24 mouse cellular contexts compared by ENCODE assay signal in the genomic region with DNA sequence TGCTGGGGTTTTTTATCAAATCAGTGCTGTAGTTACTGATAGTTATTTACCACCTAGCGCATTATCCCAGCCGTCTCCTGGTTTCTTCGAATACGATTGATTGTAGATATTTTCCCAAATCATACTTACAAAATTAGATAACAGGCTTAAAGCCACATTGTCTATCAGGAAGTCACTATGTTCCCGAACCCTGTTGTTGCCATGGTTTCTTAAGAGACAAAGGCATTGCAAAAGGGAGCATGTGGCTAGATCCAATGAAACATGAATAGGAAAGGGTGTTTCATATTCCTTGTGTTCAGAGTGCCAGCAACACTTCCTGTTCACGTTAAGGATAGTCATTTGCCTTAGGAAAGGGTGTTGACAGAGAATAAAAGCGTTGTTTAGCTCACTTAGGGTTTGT.
DNase-seq lines count a peak whose midpoint lies in the region; ATAC-seq and TF ChIP-seq lines count a peak whose summit lies in the region.
"Had no signal": no experiment of that assay in that cellular context is flagged by ENCODE, and none has a peak within 500 bp of the region (broad histone marks: within the 10 kb centered on the region; RNA-seq: fewer than 3 reads in every experiment).

No protein-coding gene starts in this region.

- no peaks in the 10 kb centered on the region for H3K27me3 ChIP-seq in forebrain, postnatal 0 days (ENCODE audit: insufficient read depth, low read length)
- H3K27me3 ChIP-seq in forebrain, embryonic 11.5 days (ENCODE audit: control insufficient read depth, insufficient read depth, low read length): no peaks in the 10 kb centered on the region
- H3K27me3 ChIP-seq: CH12.LX; heart, embryonic 13.5 days; kidney, embryonic 15.5 days; midbrain, embryonic 12.5 days; Patski had no signal

- peaks cover 5% of the 10 kb centered on the region for H3K4me1 ChIP-seq in forebrain, postnatal 0 days (ENCODE audit: insufficient read depth)
- 0 out of 2 replicates have a peak, but pooled peaks cover 2% of the 10 kb centered on the region for H3K4me1 ChIP-seq in forebrain, embryonic 11.5 days (replicated peaks; ENCODE audit: control insufficient read depth, insufficient read depth, low read length)
- H3K4me1 ChIP-seq: midbrain, embryonic 12.5 days had no signal

- no peak for TF ChIP-seq CTCF in forebrain, postnatal 0 days (IDR thresholded peaks at IDR 0.05; ENCODE audit: low read depth)

- ATAC-seq in forebrain, postnatal 0 days: peak; percentile 91
- ATAC-seq in forebrain, embryonic 11.5 days (replicated peaks; ENCODE audit: low FRiP score): no peak
- ATAC-seq: Patski had no signal

- no peak overlapping the region for H3K4me2 ChIP-seq in forebrain, postnatal 0 days (ENCODE audit: low read depth)
- no peak overlapping the region for H3K4me2 ChIP-seq in forebrain, embryonic 11.5 days (ENCODE audit: low read depth, low read length, severe bottlenecking)
- H3K4me2 ChIP-seq: heart, embryonic 13.5 days; kidney, embryonic 15.5 days; midbrain, embryonic 12.5 days had no signal

- peak; percentile 80 for DNase-seq in forebrain, postnatal 0 days
- DNase-seq in forebrain, embryonic 11.5 days (ENCODE audit: low spot score): no peak
- peak; percentile 34 to 79 for DNase-seq in layer of hippocampus, adult 18-20 months (ENCODE audit: low spot score in 2 of 2)
- no peak for DNase-seq in layer of hippocampus, postnatal 10 days (ENCODE audit: low spot score in 2 of 2)
- peak; percentile 60 for DNase-seq in brain, adult 2 months (ENCODE audit: low read depth, low spot score)
- DNase-seq in brain, embryonic 18.5 days (ENCODE audit: low read depth, low spot score): peak; percentile 67
- DNase-seq in kidney, postnatal 10 days: no peak
- DNase-seq: adrenal gland, adult 2 months; B cell, adult 2 months; cerebellum, adult 2 months; cerebellum, postnatal 25 days; gastrocnemius, postnatal 36 days; heart, adult 2 months; heart, postnatal 14 days; kidney, adult 11 months; kidney, postnatal 4 days; thymus, adult 18-20 months; thymus, postnatal 36 days had no signal

- H3K27ac ChIP-seq in forebrain, postnatal 0 days (ENCODE audit: low read depth, low read length): peak overlapping the region; percentile 85
- H3K27ac ChIP-seq in forebrain, embryonic 11.5 days (ENCODE audit: low read depth, low read length): no peak overlapping the region
- H3K27ac ChIP-seq: heart, adult 2 months; heart, embryonic 13.5 days; kidney, embryonic 15.5 days; midbrain, embryonic 12.5 days had no signal

- no peaks in the 10 kb centered on the region for H3K9me3 ChIP-seq in forebrain, postnatal 0 days (ENCODE audit: low read length)
- H3K9me3 ChIP-seq in forebrain, embryonic 11.5 days (ENCODE audit: control insufficient read depth, low read length): no peaks in the 10 kb centered on the region
- H3K9me3 ChIP-seq: G1E; heart, embryonic 13.5 days; kidney, embryonic 15.5 days; midbrain, embryonic 12.5 days had no signal

- H3K9ac ChIP-seq in forebrain, postnatal 0 days: no peak overlapping the region
- H3K9ac ChIP-seq in forebrain, embryonic 11.5 days (ENCODE audit: low read length): no peak overlapping the region
- H3K9ac ChIP-seq: heart, embryonic 13.5 days; kidney, embryonic 15.5 days; midbrain, embryonic 12.5 days had no signal

- H3K4me3 ChIP-seq in forebrain, postnatal 0 days (ENCODE audit: low read depth, low read length): no peak overlapping the region
- H3K4me3 ChIP-seq in forebrain, embryonic 11.5 days (ENCODE audit: low read depth, low read length): no peak overlapping the region
- H3K4me3 ChIP-seq: heart, adult 2 months; heart, embryonic 13.5 days; kidney, embryonic 15.5 days; midbrain, embryonic 12.5 days had no signal

- WGBS in forebrain, postnatal 0 days: 50% methylated on average over 7 of the region's 7 CpGs
- 84% methylated on average over 7 of the region's 7 CpGs for WGBS in forebrain, embryonic 11.5 days

- H3K36me3 ChIP-seq in forebrain, postnatal 0 days (ENCODE audit: insufficient read depth): no peaks in the 10 kb centered on the region
- H3K36me3 ChIP-seq in forebrain, embryonic 11.5 days (ENCODE audit: control insufficient read depth, insufficient read depth, low read length): no peaks in the 10 kb centered on the region
- H3K36me3 ChIP-seq: G1E; heart, embryonic 13.5 days; kidney, embryonic 15.5 days; midbrain, embryonic 12.5 days had no signal

Comparison
In these comparisons a context has a peak if more than half of its experiments do, and no peak if none do; other contexts are left out.
1. DNase-seq: peak in forebrain, postnatal 0 days (single experiment), layer of hippocampus, adult 18-20 months (2 of 2), brain, adult 2 months (single experiment) and brain, embryonic 18.5 days (single experiment); none in forebrain, embryonic 11.5 days (single experiment), layer of hippocampus, postnatal 10 days (0 of 2) and kidney, postnatal 10 days (single experiment).